Mouse (Mus musculus): ENCODE data around the gene Abcc4. TPM values are rescaled to one million over a fixed set of nuclear protein-coding genes. Genes with fewer than 3 reads are reported as not detected.

The Abcc4 gene
- total RNA-seq, 2 experiments from 2014 or later, result 9.0 to 9.1 TPM

DNA sequence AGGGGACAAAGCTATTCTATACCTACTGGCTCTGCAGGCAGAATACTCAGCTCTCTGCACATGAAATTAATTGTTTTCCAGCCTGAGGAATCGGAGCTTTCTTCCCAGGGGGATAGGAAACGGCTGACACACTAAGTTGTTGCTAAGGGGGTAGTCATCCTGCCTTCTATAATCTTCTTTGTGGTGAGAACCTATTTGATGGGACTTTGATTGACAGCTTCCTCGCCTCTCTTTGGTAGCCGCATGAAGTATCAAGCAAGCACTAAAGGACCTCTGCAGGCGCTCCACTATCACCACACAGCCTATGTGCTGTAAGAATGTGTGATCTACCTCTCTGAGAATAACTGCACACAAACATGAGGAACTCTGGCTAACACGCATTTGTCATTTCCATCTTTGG lies 105.3 kb downstream of the Abcc4 start:
- no peak for DNase-seq
- intact Hi-C loops (cut with DNase I), result no loop called here

- intact Hi-C loops (cut with DNase I), result no loop called here
- DNase-seq, result no peak
These were observed 107.3 kb downstream of the Abcc4 start for GRCm38 (mm10) chr14:118598757-118599156.

DNA sequence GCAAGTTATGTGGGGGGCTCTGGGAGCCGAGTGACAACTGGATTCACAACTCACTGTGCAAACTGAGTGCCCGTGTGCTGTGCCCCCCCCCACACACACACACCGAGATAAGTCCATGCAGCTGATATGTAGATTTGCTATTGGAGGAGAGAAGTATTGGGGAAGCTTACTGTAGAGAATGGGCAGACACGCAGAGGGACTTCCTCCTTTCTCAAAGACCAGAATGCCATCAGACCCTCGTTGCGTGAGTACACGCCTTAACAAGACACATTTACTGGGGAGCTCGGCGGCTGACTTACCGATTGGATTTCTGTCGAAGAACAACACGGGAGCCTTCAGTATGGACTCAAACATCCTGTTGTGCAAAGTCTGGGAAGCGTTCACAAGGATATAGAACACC lies 111.6 kb downstream of the Abcc4 start:
- intact Hi-C loops (cut with DNase I), result loop anchor here (5.0 kb wide), 2 partner anchors 87 to 587 kb away; no protein-coding TSS in a partner anchor
- no peak for DNase-seq

DNA sequence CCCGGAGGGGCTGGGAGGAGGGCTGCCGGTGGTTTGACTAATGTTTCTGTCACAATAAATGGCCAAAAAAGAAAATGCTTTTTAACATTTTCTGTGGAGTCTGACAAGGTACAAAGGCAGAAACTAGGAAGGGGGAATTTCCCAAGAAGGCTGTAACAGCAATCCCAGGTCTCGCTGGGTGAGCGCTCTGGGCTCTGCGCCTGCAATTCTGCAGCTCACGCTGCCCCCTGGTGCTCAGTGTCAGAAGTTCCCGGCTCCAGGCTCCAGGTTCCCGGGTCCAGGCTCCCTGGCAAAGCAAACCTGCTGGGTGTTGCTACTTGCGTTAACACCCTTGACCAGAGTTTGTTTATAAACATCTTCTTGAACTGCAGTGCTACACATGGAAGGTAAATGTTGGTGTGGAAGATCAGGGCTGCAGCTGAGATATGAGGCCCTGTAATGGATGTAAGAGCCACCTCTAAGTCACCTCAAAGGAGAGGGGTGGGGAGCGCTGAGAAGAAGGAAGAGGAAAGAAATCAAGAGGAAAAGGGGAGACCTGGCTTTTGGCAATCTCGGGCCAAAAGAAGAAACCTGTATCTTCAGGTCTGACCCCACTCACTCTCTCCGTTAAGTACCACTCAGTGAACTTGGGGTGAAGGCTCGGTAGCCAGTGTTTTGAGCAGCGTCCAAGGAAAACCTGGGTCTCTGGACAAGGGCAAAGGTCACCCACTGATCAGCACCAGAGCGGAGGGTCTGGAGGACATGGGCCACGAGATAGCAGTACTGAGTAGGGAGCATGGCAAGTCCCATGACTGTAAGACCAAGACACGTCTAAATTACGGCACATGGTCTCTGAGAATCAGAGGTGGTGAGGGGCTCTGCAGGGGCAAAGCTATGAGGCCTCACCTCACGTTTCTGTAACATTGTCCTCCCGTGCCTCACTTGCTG lies 114.3 kb downstream of the Abcc4 start:
- peak; percentile 72 to 82 for DNase-seq
- intact Hi-C loops (cut with DNase I), result loop anchor here (1.0 to 5.0 kb wide), 5 partner anchors 39 to 584 kb away; no protein-coding TSS in a partner anchor

DNA sequence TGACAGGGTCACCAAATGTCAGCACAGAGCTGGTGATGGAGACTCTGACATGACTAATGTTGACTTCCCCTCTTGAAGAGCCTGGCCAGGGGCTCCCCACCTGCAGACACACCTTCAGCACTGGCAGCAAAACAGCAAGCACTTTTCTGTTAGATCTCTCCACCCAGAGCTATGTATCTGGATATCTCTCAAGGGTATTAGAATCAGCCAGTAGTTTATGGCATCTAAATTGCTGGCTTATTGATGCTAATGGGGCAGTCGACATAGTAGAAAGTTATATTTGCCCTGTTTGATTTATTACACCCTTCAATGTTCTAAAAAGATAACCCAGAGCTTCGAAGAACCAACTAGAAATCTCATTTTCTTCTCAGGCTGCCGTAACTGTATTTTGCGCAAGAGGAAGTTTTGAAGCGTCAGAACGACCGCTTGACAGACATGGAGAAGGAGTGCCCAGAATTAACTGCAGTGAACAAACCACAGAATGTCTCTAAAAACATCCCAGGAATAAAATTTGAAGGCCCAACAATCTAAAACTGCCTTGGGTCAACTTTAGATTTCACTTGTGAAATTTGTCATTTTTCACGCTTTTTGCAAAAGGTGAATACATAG lies 123.6 kb downstream of the Abcc4 start:
- no peak for DNase-seq
- intact Hi-C loops (cut with DNase I), result no loop called here

- intact Hi-C loops (cut with DNase I), result no loop called here
- no peak for DNase-seq
These were observed 124.3 kb downstream of the Abcc4 start for GRCm38 (mm10) chr14:118581673-118582072.

- no peak for DNase-seq
- intact Hi-C loops (cut with DNase I), result no loop called here
These were observed 126.8 kb downstream of the Abcc4 start for GRCm38 (mm10) chr14:118579013-118579728.

GRCm38 (mm10) chr14:118577895-118578294 lies 128.1 kb downstream of the Abcc4 start:
- DNase-seq, result no peak

GRCm38 (mm10) chr14:118572688-118573245 lies 133.3 kb downstream of the Abcc4 start:
- DNase-seq, result no peak
- intact Hi-C loops (cut with DNase I), result no loop called here

More at GRCm38 (mm10) chr14:118577895-118578294, 128.1 kb downstream of the Abcc4 start:
- intact Hi-C loops (cut with DNase I), result no loop called here

- intact Hi-C loops (cut with DNase I), result no loop called here
These were observed 136.4 kb downstream of the Abcc4 start for GRCm38 (mm10) chr14:118569586-118569985.

GRCm38 (mm10) chr14:118568116-118568673 lies 137.8 kb downstream of the Abcc4 start:
- intact Hi-C loops (cut with DNase I), result no loop called here
- DNase-seq, result no peak

More at GRCm38 (mm10) chr14:118569586-118569985, 136.4 kb downstream of the Abcc4 start:
- no peak for DNase-seq

DNA sequence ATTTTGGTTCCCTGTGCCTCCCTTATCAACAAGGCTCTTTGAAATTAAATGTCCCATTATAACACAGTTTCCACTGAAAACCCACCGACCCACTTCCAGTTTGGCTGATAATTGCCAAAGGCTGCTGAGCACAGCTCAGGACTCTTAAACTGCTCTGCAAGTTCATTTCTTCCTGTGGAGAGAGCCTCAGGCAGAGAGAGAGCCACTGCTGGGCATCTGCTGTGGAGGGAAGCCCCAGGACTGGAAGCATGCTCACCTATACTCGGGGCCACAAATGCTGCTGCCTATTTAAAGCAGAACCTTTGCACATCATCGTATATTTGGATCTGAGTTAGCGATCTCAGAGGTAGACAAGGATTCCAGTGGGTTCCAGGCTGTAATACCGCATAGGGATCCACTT lies 139.2 kb downstream of the Abcc4 start:
- DNase-seq, result no peak
- intact Hi-C loops (cut with DNase I), result no loop called here

DNA sequence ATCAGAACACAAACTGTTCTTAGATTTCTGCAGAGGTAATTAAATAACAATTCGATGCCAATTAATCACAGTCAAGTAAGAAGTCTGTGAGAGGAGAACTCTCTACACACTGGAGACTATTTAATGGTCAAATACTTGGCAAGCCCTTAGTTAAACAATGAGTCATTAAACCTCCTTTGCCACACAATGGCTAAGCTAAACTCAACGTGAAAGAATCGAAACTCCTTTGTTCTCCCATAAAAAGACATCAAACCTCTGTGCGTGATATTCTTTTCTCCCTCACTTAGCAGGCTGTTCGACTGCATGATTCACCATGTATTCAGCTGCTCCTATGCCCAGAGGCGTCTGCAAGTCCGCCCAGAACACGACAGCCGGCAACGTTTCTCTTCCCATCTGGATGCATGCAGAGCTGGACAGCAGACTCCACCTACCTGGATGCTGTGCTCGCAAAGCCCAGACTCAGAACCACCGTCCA lies 139.8 kb downstream of the Abcc4 start:
- intact Hi-C loops (cut with DNase I), result no loop called here
- DNase-seq, result no peak

GRCm38 (mm10) chr14:118565696-118566095 lies 140.3 kb downstream of the Abcc4 start:
- DNase-seq, result no peak
- intact Hi-C loops (cut with DNase I), result no loop called here

GRCm38 (mm10) chr14:118563570-118563969 lies 142.4 kb downstream of the Abcc4 start:
- intact Hi-C loops (cut with DNase I), result no loop called here
- DNase-seq, result no peak

GRCm38 (mm10) chr14:118552901-118553475 lies 153.0 kb downstream of the Abcc4 start:
- intact Hi-C loops (cut with DNase I), result loop anchor here (2.0 to 5.0 kb wide), 2 partner anchors 38 to 46 kb away; no protein-coding TSS in a partner anchor
- DNase-seq, result no peak

- intact Hi-C loops (cut with DNase I), result loop anchor here (2.0 to 5.0 kb wide), 2 partner anchors 38 to 45 kb away; no protein-coding TSS in a partner anchor
- DNase-seq, result no peak
These were observed 153.6 kb downstream of the Abcc4 start for GRCm38 (mm10) chr14:118552390-118552789.

DNA sequence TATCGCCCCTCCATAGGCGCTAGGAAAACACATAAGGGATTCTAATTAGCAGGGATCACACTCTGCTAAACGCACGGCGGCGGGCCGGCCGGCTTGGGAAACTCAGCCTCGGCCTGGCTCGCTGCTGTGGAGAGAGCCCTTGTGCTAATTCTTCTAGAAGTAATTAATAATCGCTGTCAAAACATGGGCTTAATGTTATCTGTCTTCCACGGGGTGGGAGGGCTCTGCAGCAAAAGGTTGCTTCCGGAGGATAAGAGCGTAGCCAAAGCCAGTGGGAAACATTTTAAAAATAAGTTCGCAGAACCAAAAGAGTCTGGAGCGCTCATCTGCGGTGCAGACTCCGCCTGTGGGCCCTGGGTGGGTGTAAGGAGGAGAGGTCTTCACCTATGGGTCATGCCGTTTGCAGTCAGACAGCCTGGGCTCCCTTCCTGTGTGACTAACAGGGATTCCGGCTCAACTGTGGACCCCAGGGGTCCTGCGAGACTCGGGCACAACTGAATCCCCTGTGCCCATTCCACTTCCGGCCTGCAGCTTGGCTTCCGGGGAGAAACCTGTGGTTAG lies 154.2 kb downstream of the Abcc4 start:
- intact Hi-C loops (cut with DNase I), result loop anchor here (2.0 to 5.0 kb wide), 2 partner anchors 39 to 45 kb away; no protein-coding TSS in a partner anchor
- DNase-seq, result peak; percentile 37 to 42

GRCm38 (mm10) chr14:118551061-118551724 lies 154.8 kb downstream of the Abcc4 start:
- peak in 1 of 2 experiments; percentile 8 for DNase-seq
- intact Hi-C loops (cut with DNase I), result loop anchor here (5.0 kb wide), 1 partner anchor 44 kb away; no protein-coding TSS in a partner anchor
